8 mouse cellular contexts compared by ENCODE assay signal in the genomic region with DNA sequence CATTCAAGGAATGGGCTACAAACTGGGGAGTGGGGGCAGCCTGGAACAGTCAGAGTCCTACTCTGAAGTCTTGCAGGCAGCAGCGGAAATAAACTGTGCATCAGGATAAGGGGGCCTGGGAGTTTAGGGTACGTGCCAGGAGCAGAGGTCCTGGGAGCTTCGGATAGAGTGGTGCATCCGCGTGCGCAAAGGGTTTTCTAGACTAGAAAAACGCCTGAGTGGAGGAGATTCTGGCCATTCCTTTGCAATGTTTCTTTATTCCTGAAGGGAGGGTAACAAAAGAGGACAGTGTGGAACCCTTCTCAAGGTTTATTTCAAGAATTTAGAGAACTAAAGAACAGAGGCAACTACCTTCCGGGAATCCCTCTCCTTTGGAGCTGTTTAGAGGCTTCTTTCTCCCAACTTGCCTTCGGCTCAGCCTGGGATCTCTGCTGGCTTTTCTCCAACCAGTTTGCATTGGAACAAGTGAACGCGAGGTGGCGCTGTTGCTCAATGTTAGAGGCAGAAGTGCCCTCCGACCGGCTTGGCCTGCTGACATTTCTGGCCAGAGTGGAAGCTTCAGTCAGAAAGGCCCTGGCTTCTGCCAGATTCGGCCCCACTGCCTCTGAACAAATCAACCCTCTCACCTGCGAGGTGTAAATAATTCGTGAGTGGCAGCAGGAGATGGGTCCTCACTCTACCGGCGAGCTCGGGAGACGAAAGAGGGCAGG. TPM values are rescaled to one million over a fixed set of nuclear protein-coding genes. Genes with fewer than 3 reads are reported as not detected.
DNase-seq lines count a peak whose midpoint lies in the region; ATAC-seq and TF ChIP-seq lines count a peak whose summit lies in the region.

No protein-coding gene starts in this region.

- TF ChIP-seq CTCF in intestine, postnatal 0 days (IDR thresholded peaks at IDR 0.05; ENCODE audit: low read depth) = peak; percentile 91
- peak; percentile 89; the same call in 1 of the 2 replicates for TF ChIP-seq CTCF in spleen, adult 2 months (IDR thresholded peaks at IDR 0.05; ENCODE audit: extremely low read depth, insufficient read depth, insufficient read length, insufficient replicate concordance)

- no peak for TF ChIP-seq POLR2A in spleen, adult 2 months (IDR thresholded peaks at IDR 0.05; ENCODE audit: low read depth, low read length)

- ATAC-seq in heart, embryonic 12.5 days (ENCODE audit: insufficient number of reproducible peaks, low FRiP score) = no peak
- ATAC-seq in intestine, postnatal 0 days = peak; percentile 22; the same call in 1 of the 2 replicates

- peaks cover 99% of the 10 kb centered on the region for H3K27me3 ChIP-seq in heart, embryonic 12.5 days (replicated peaks)
- H3K27me3 ChIP-seq in intestine, postnatal 0 days (replicated peaks; ENCODE audit: control insufficient read depth, insufficient read depth, low read length) = peaks cover 97% of the 10 kb centered on the region
- H3K27me3 ChIP-seq in spleen, adult 2 months (ENCODE audit: control insufficient read depth, insufficient read depth, low read length) = peaks cover 27% of the 10 kb centered on the region

- no peaks in the 10 kb centered on the region for H3K36me3 ChIP-seq in heart, embryonic 12.5 days
- H3K36me3 ChIP-seq in intestine, postnatal 0 days (ENCODE audit: control insufficient read depth, insufficient read depth) = no peaks in the 10 kb centered on the region
- no peaks in the 10 kb centered on the region for H3K36me3 ChIP-seq in spleen, adult 2 months (ENCODE audit: control insufficient read depth, insufficient read depth, low read length)

- WGBS in heart, embryonic 12.5 days = 2% methylated on average over 21 of the region's 21 CpGs
- WGBS in intestine, postnatal 0 days = 6% methylated on average over 21 of the region's 21 CpGs
- WGBS in spleen, adult 2 months = 6% methylated on average over 21 of the region's 21 CpGs

- H3K9me3 ChIP-seq in heart, embryonic 12.5 days (replicated peaks) = no peaks in the 10 kb centered on the region
- no peaks in the 10 kb centered on the region for H3K9me3 ChIP-seq in intestine, postnatal 0 days (ENCODE audit: control insufficient read depth)

- peaks cover 7% of the 10 kb centered on the region; the same call in 1 of the 2 replicates for H3K4me1 ChIP-seq in heart, embryonic 12.5 days (replicated peaks)
- H3K4me1 ChIP-seq in intestine, postnatal 0 days (replicated peaks; ENCODE audit: control insufficient read depth, insufficient read depth, low read length) = no peaks in the 10 kb centered on the region
- no peaks in the 10 kb centered on the region for H3K4me1 ChIP-seq in spleen, adult 2 months (ENCODE audit: control insufficient read depth, insufficient read depth, insufficient read length)

- intact Hi-C loops in left cerebral cortex, postnatal 25 days (cut with DNase I) = loop anchor here (2.0 to 10.0 kb wide), 2 partner anchors 186 to 292 kb away; no protein-coding TSS in a partner anchor

- H3K27ac ChIP-seq in heart, embryonic 12.5 days (ENCODE audit: poor library complexity, severe bottlenecking) = no peak overlapping the region
- H3K27ac ChIP-seq in intestine, postnatal 0 days (ENCODE audit: low read depth, low read length) = no peak overlapping the region
- H3K27ac ChIP-seq in spleen, adult 2 months (ENCODE audit: insufficient read depth, low read length) = no peak overlapping the region

- H3K4me3 ChIP-seq in heart, embryonic 12.5 days = no peak overlapping the region
- no peak overlapping the region for H3K4me3 ChIP-seq in intestine, postnatal 0 days (ENCODE audit: low read depth, low read length)
- H3K4me3 ChIP-seq in spleen, adult 2 months (ENCODE audit: extremely low read depth, insufficient read depth, insufficient read length) = no peak overlapping the region

- peak; percentile 97 for DNase-seq in heart, adult 11 months
- DNase-seq in cerebellum, postnatal 36 days = peak; percentile 90 to 97
- peak; percentile 86 for DNase-seq in gastrocnemius, postnatal 25 days
- peak; percentile 78 to 82 for DNase-seq in left cerebral cortex, postnatal 25 days (ENCODE audit: low spot score in 2 of 2)
- DNase-seq in monocyte, adult 2 months (ENCODE audit: low read depth in 1 of 2, low spot score in 2 of 2) = peak; percentile 39 to 72
- DNase-seq in spleen, adult 2 months (ENCODE audit: low read depth in 1 of 2, low spot score in 2 of 2) = peak; percentile 44 to 76

- no peak overlapping the region for H3K4me2 ChIP-seq in heart, embryonic 12.5 days
- no peak overlapping the region; the same call in 1 of the 2 replicates for H3K4me2 ChIP-seq in intestine, postnatal 0 days (replicated peaks; ENCODE audit: low read depth)

- no peak overlapping the region for H3K9ac ChIP-seq in heart, embryonic 12.5 days
- no peak overlapping the region for H3K9ac ChIP-seq in intestine, postnatal 0 days (ENCODE audit: low read depth, low read length)

RNA-seq across cellular contexts. Expression of gene Hoxc8, which starts 3.1 kb away (rescaled TPM):
- polyA plus RNA-seq in heart, embryonic 12.5 days (2016; fragmentation: Nextera tagmentation; extraction: Ambion mirVana) = 0.11 TPM in 1 of 2 replicates, not detected in the other
- total RNA-seq in gastrocnemius, postnatal 25 days (2021) = 1 to 10 TPM; 1.3 to 1.6 TPM
- 3.5 and 4.6 TPM in 2 replicates for polyA plus RNA-seq in intestine, postnatal 0 days (2015; fragmentation: Nextera tagmentation; extraction: Ambion mirVana)
- total RNA-seq in left cerebral cortex, postnatal 25 days (2021) = not detected
- not detected in 2 replicates for polyA plus RNA-seq in spleen, adult 2 months (2012; rRNA removed)

RNA-seq across cellular contexts. Expression of gene Hoxc6, which starts 10.8 kb away (rescaled TPM):
- polyA plus RNA-seq in heart, embryonic 12.5 days (2016; fragmentation: Nextera tagmentation; extraction: Ambion mirVana) = 0.18 and 0.82 TPM in 2 replicates
- total RNA-seq in gastrocnemius, postnatal 25 days (2021) = 1 to 10 TPM; 5.3 to 8.1 TPM
- polyA plus RNA-seq in intestine, postnatal 0 days (2015; fragmentation: Nextera tagmentation; extraction: Ambion mirVana) = 3.0 and 3.5 TPM in 2 replicates
- not detected for total RNA-seq in left cerebral cortex, postnatal 25 days (2021)
- polyA plus RNA-seq in spleen, adult 2 months (2012; rRNA removed) = 0.07 TPM in 1 of 2 replicates, not detected in the other

RNA-seq across cellular contexts. Expression of gene Hoxc9, which starts 11.0 kb away (rescaled TPM):
- not detected in 2 replicates for polyA plus RNA-seq in heart, embryonic 12.5 days (2016; fragmentation: Nextera tagmentation; extraction: Ambion mirVana)
- 1 to 10 TPM; 4.6 to 6.5 TPM for total RNA-seq in gastrocnemius, postnatal 25 days (2021)
- polyA plus RNA-seq in intestine, postnatal 0 days (2015; fragmentation: Nextera tagmentation; extraction: Ambion mirVana) = 0.43 and 0.58 TPM in 2 replicates
- not detected for total RNA-seq in left cerebral cortex, postnatal 25 days (2021)
- polyA plus RNA-seq in spleen, adult 2 months (2012; rRNA removed) = 0.05 TPM in 1 of 2 replicates, not detected in the other

RNA-seq across cellular contexts. Expression of gene Hoxc5, which starts 20.0 kb away (rescaled TPM):
- polyA plus RNA-seq in heart, embryonic 12.5 days (2016; fragmentation: Nextera tagmentation; extraction: Ambion mirVana) = 0.38 and 0.39 TPM in 2 replicates
- 1 to 10 TPM; 1.6 to 1.8 TPM for total RNA-seq in gastrocnemius, postnatal 25 days (2021)
- polyA plus RNA-seq in intestine, postnatal 0 days (2015; fragmentation: Nextera tagmentation; extraction: Ambion mirVana) = 3.4 and 3.9 TPM in 2 replicates
- total RNA-seq in left cerebral cortex, postnatal 25 days (2021) = not detected
- polyA plus RNA-seq in spleen, adult 2 months (2012; rRNA removed) = 0.05 TPM in 1 of 2 replicates, not detected in the other

RNA-seq across cellular contexts. Expression of gene Hoxc10, which starts 20.7 kb away (rescaled TPM):
- polyA plus RNA-seq in heart, embryonic 12.5 days (2016; fragmentation: Nextera tagmentation; extraction: Ambion mirVana) = not detected in 2 replicates
- 10 to 100 TPM; 61.5 to 69.5 TPM for total RNA-seq in gastrocnemius, postnatal 25 days (2021)
- polyA plus RNA-seq in intestine, postnatal 0 days (2015; fragmentation: Nextera tagmentation; extraction: Ambion mirVana) = 0.25 TPM in 1 of 2 replicates, not detected in the other
- total RNA-seq in left cerebral cortex, postnatal 25 days (2021) = not detected
- polyA plus RNA-seq in spleen, adult 2 months (2012; rRNA removed) = not detected in 2 replicates
